Mouse (Mus musculus): Measurements from ENCODE around the gene Chit1.

Chit1 gene

GRCm38 (mm10) chr1:134192024-134192423 is 81.0 kb downstream of the Chit1 start:
- no peak for DNase-seq

GRCm38 (mm10) chr1:134193126-134193525 is 82.1 kb downstream of the Chit1 start, which contains the start of gene Mybph:
TSS of gene Mybph (plus strand) at chr1:134193448.
- no peak for DNase-seq

- no peak for DNase-seq
These were observed 82.7 kb downstream of the Chit1 start for GRCm38 (mm10) chr1:134193674-134194197.

GRCm38 (mm10) chr1:134194298-134195022 is 83.4 kb downstream of the Chit1 start:
- DNase-seq = no peak

- no peak for DNase-seq
These were observed 84.1 kb downstream of the Chit1 start for GRCm38 (mm10) chr1:134195117-134195516.

GRCm38 (mm10) chr1:134195571-134195970 is 84.5 kb downstream of the Chit1 start:
- DNase-seq = peak; percentile 25

GRCm38 (mm10) chr1:134195979-134196378 is 84.9 kb downstream of the Chit1 start:
- DNase-seq = peak; percentile 51

- peak; percentile 82 for DNase-seq
These were observed 85.3 kb downstream of the Chit1 start for GRCm38 (mm10) chr1:134196386-134196785.

GRCm38 (mm10) chr1:134197325-134197982 is 86.4 kb downstream of the Chit1 start:
- no peak for DNase-seq

GRCm38 (mm10) chr1:134198197-134198995 is 87.4 kb downstream of the Chit1 start:
- DNase-seq = no peak

- no peak for DNase-seq
These were observed 89.4 kb downstream of the Chit1 start for GRCm38 (mm10) chr1:134200481-134200880.

Data from lung, postnatal 10 days (tissue).